Mouse (Mus musculus): ENCODE results near the gene Reep1. TPM values are rescaled to one million over a fixed set of nuclear protein-coding genes. Genes with fewer than 3 reads are reported as not detected.
A peak's percentile ranks its signal among the peaks of the same experiment; 100 is the strongest.

The Reep1 gene
- total and polyA plus RNA-seq, 2 experiments from 2014 or later, result 213 to 319 TPM

GRCm38 (mm10) chr6:71734910-71735599 is 27.7 kb downstream of the Reep1 start:
- Histone ChIP-seq H3K9me3 (ENCODE audit: low read length) (no peaks in the 10 kb centered on the region), H3K27me3 (ENCODE audit: insufficient read depth, low read length) (no peaks in the 10 kb centered on the region), H3K4me3 (ENCODE audit: low read length) (no peak overlapping the region), H3K36me3 (ENCODE audit: insufficient read depth, low read length) (no peaks in the 10 kb centered on the region), H3K9ac (replicated peaks; ENCODE audit: low read length) (no peak overlapping the region), H3K4me2 (ENCODE audit: low read depth, low read length) (no peak overlapping the region), H3K27ac (no peak overlapping the region), H3K4me1 (ENCODE audit: insufficient read depth, low read length) (peaks cover 23% of the 10 kb centered on the region)
- ATAC-seq (no peak), DNase-seq (ENCODE audit: low spot score) (no peak)
- WGBS, result 39% methylated on average over 4 of the region's 4 CpGs
- no peak for TF ChIP-seq CTCF (IDR thresholded peaks at IDR 0.05; ENCODE audit: low read depth)

GRCm38 (mm10) chr6:71735600-71736010 is 28.2 kb downstream of the Reep1 start:
- Histone ChIP-seq H3K27ac (no peak overlapping the region), H3K9ac (replicated peaks; ENCODE audit: low read length) (no peak overlapping the region), H3K4me1 (ENCODE audit: insufficient read depth, low read length) (peaks cover 25% of the 10 kb centered on the region), H3K4me3 (ENCODE audit: low read length) (no peak overlapping the region), H3K9me3 (ENCODE audit: low read length) (no peaks in the 10 kb centered on the region), H3K27me3 (ENCODE audit: insufficient read depth, low read length) (no peaks in the 10 kb centered on the region), H3K36me3 (ENCODE audit: insufficient read depth, low read length) (no peaks in the 10 kb centered on the region), H3K4me2 (ENCODE audit: low read depth, low read length) (no peak overlapping the region)
- peak; percentile 29 for DNase-seq (ENCODE audit: low spot score)
- ATAC-seq, result no peak
- TF ChIP-seq CTCF (IDR thresholded peaks at IDR 0.05; ENCODE audit: low read depth), result no peak
- WGBS, result 17% methylated on average over 4 of the region's 4 CpGs

GRCm38 (mm10) chr6:71736101-71736500 is 28.7 kb downstream of the Reep1 start:
- WGBS, result 80% methylated on average over 5 of the region's 5 CpGs
- Histone ChIP-seq H3K27ac (no peak overlapping the region), H3K4me2 (ENCODE audit: low read depth, low read length) (no peak overlapping the region), H3K27me3 (ENCODE audit: insufficient read depth, low read length) (no peaks in the 10 kb centered on the region), H3K4me3 (ENCODE audit: low read length) (no peak overlapping the region), H3K4me1 (ENCODE audit: insufficient read depth, low read length) (peaks cover 30% of the 10 kb centered on the region), H3K9ac (replicated peaks; ENCODE audit: low read length) (no peak overlapping the region; the same call in 1 of the 2 replicates), H3K9me3 (ENCODE audit: low read length) (no peaks in the 10 kb centered on the region), H3K36me3 (ENCODE audit: insufficient read depth, low read length) (no peaks in the 10 kb centered on the region)
- TF ChIP-seq CTCF (IDR thresholded peaks at IDR 0.05; ENCODE audit: low read depth), result no peak
- ATAC-seq (no peak), DNase-seq (ENCODE audit: low spot score) (no peak)

GRCm38 (mm10) chr6:71737202-71737601 is 29.8 kb downstream of the Reep1 start:
- WGBS, result 57% methylated on average over 8 of the region's 8 CpGs
- H3K36me3 ChIP-seq (ENCODE audit: insufficient read depth, low read length), result no peaks in the 10 kb centered on the region
- H3K4me2 ChIP-seq (ENCODE audit: low read depth, low read length), result no peak overlapping the region
- ATAC-seq, result no peak
- no peak overlapping the region for H3K9ac ChIP-seq (replicated peaks; ENCODE audit: low read length)
- H3K4me3 ChIP-seq (ENCODE audit: low read length), result no peak overlapping the region
- no peaks in the 10 kb centered on the region for H3K9me3 ChIP-seq (ENCODE audit: low read length)
- H3K27me3 ChIP-seq (ENCODE audit: insufficient read depth, low read length), result no peaks in the 10 kb centered on the region
- peaks cover 31% of the 10 kb centered on the region for H3K4me1 ChIP-seq (ENCODE audit: insufficient read depth, low read length)
- TF ChIP-seq CTCF (IDR thresholded peaks at IDR 0.05; ENCODE audit: low read depth), result no peak
- no peak for DNase-seq (ENCODE audit: low spot score)
- no peak overlapping the region for H3K27ac ChIP-seq

- H3K27ac ChIP-seq, result no peak overlapping the region
- DNase-seq (ENCODE audit: low spot score) (peak; percentile 77), ATAC-seq (peak; percentile 71)
- no peaks in the 10 kb centered on the region for H3K27me3 ChIP-seq (ENCODE audit: insufficient read depth, low read length)
- H3K4me2 ChIP-seq (ENCODE audit: low read depth, low read length), result no peak overlapping the region
- H3K9me3 ChIP-seq (ENCODE audit: low read length), result no peaks in the 10 kb centered on the region
- no peaks in the 10 kb centered on the region for H3K36me3 ChIP-seq (ENCODE audit: insufficient read depth, low read length)
- 35% methylated on average over 4 of the region's 4 CpGs for WGBS
- H3K4me3 ChIP-seq (ENCODE audit: low read length), result no peak overlapping the region
- no peak for TF ChIP-seq CTCF (IDR thresholded peaks at IDR 0.05; ENCODE audit: low read depth)
- peaks cover 31% of the 10 kb centered on the region for H3K4me1 ChIP-seq (ENCODE audit: insufficient read depth, low read length)
- H3K9ac ChIP-seq (replicated peaks; ENCODE audit: low read length), result no peak overlapping the region
These were observed 31.2 kb downstream of the Reep1 start for GRCm38 (mm10) chr6:71738611-71739010.

GRCm38 (mm10) chr6:71740921-71741320 is 33.6 kb downstream of the Reep1 start:
- H3K9me3 ChIP-seq (ENCODE audit: low read length), result no peaks in the 10 kb centered on the region
- 11% methylated on average over 13 of the region's 13 CpGs for WGBS
- H3K27me3 ChIP-seq (ENCODE audit: insufficient read depth, low read length), result no peaks in the 10 kb centered on the region
- no peak overlapping the region for H3K4me3 ChIP-seq (ENCODE audit: low read length)
- H3K36me3 ChIP-seq (ENCODE audit: insufficient read depth, low read length), result no peaks in the 10 kb centered on the region
- H3K4me1 ChIP-seq (ENCODE audit: insufficient read depth, low read length), result peaks cover 27% of the 10 kb centered on the region
- peak; percentile 25; the same call in 1 of the 2 replicates for ATAC-seq
- peak overlapping the region; percentile 71 for H3K27ac ChIP-seq
- H3K4me2 ChIP-seq (ENCODE audit: low read depth, low read length), result peak overlapping the region; percentile 33
- DNase-seq (ENCODE audit: low spot score), result peak; percentile 85
- 0 out of 2 replicates have a peak overlapping the region, but pooled peaks have one; percentile 24 for H3K9ac ChIP-seq (replicated peaks; ENCODE audit: low read length)
- TF ChIP-seq CTCF (IDR thresholded peaks at IDR 0.05; ENCODE audit: low read depth), result no peak

GRCm38 (mm10) chr6:71741998-71742636 is 34.8 kb downstream of the Reep1 start:
- H3K9me3 ChIP-seq (ENCODE audit: low read length), result no peaks in the 10 kb centered on the region
- no peaks in the 10 kb centered on the region for H3K27me3 ChIP-seq (ENCODE audit: insufficient read depth, low read length)
- no peak overlapping the region for H3K9ac ChIP-seq (replicated peaks; ENCODE audit: low read length)
- H3K4me2 ChIP-seq (ENCODE audit: low read depth, low read length), result no peak overlapping the region
- H3K27ac ChIP-seq, result no peak overlapping the region
- no peak for DNase-seq (ENCODE audit: low spot score)
- no peaks in the 10 kb centered on the region for H3K36me3 ChIP-seq (ENCODE audit: insufficient read depth, low read length)
- no peak for ATAC-seq
- TF ChIP-seq CTCF (IDR thresholded peaks at IDR 0.05; ENCODE audit: low read depth), result no peak
- H3K4me1 ChIP-seq (ENCODE audit: insufficient read depth, low read length), result peaks cover 23% of the 10 kb centered on the region
- WGBS, result 75% methylated on average over 6 of the region's 6 CpGs
- H3K4me3 ChIP-seq (ENCODE audit: low read length), result no peak overlapping the region

Data from hindbrain, postnatal 0 days (tissue).